Mouse (Mus musculus) neural tube, embryonic 13.5 days (tissue): ENCODE results near the gene Tssk2. TPM values are rescaled to one million over a fixed set of nuclear protein-coding genes. Genes with fewer than 3 reads are reported as not detected.

ENCODE experiments used
- ATAC-seq: fragments of 200-750 bp; cut with Nextera tagmentation; 2 replicates; pipeline ENCODE4 v1.8.0; 2017; ENCODE audit warnings: low read depth, mild to moderate bottlenecking, moderate TSS enrichment, moderate library complexity
- H3K27ac ChIP-seq: fragments of 300-500 bp; sonication (generic); replicated peaks from 2 replicates; pipeline ENCODE4 v1.5.1; 2015; ENCODE audit warnings: moderate library complexity, mild to moderate bottlenecking, inconsistent platforms
- H3K27me3 ChIP-seq: fragments of 300-500 bp; sonication (generic); 2 replicates; pipeline ENCODE4 v1.6.1; 2015; ENCODE audit warnings: mild to moderate bottlenecking, inconsistent platforms
- H3K36me3 ChIP-seq: fragments of 300-500 bp; sonication (generic); 2 replicates; pipeline ENCODE4 v1.6.1; 2015; ENCODE audit warnings: mild to moderate bottlenecking, inconsistent platforms
- H3K4me1 ChIP-seq: fragments of 300-500 bp; sonication (generic); replicated peaks from 2 replicates; pipeline ENCODE4 v1.6.1; 2015; ENCODE audit warnings: inconsistent platforms
- H3K4me2 ChIP-seq: fragments of 300-500 bp; sonication (generic); 2 replicates; pipeline ENCODE4 v1.6.1; 2015; ENCODE audit warnings: inconsistent platforms, mild to moderate bottlenecking, moderate library complexity
- H3K4me3 ChIP-seq: fragments of 300-500 bp; sonication (generic); 2 replicates; pipeline ENCODE4 v1.5.1; 2015; ENCODE audit warnings: mild to moderate bottlenecking, inconsistent platforms
- H3K9ac ChIP-seq: fragments of 300-500 bp; sonication (generic); 2 replicates; pipeline ENCODE4 v1.6.1; 2015; ENCODE audit warnings: moderate library complexity, mild to moderate bottlenecking, inconsistent platforms
- H3K9me3 ChIP-seq: fragments of 300-500 bp; sonication (generic); 2 replicates; pipeline ENCODE4 v1.6.1; 2016; ENCODE audit warnings: inconsistent platforms
- WGBS: fragments of 180-500 bp; shearing (Covaris S2); methylation state at CpG from one replicate; pipeline ENCODE4 v1.1.7; 2015; 5-methylcytosine and 5-hydroxymethylcytosine counted together
- polyA plus RNA-seq: library from polyadenylated mRNA; unstranded; fragments of >200 nt; fragmentation: Nextera tagmentation; extraction: Ambion mirVana; gene quantifications from 2 replicates; pipeline ENCODE4 v1.2.1, GENCODE M21; 2015

Gene Tssk2
- polyA plus RNA-seq, 1 experiment from 2014 or later, result not detected

DNA sequence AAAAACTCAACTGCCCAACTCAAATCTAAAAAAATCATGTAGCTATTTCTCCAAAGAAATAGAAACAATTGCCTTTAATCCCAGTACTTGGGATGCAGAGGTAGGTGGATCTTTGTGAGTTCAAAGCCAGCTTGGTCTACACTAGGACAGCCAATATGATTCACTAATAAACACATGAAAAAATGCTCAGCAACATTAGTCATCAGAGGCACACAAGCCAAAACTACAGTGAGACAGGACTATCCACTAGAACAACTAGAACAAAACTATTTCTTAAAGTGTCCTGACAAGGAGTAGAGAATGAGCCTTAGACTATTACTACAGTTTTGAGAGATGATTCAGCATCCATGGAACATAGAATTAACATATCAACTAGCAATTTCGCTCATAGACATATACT, 22.3 kb upstream of the Tssk2 start:
- peaks cover 3% of the 10 kb centered on the region for H3K4me1 ChIP-seq
- no peaks in the 10 kb centered on the region for H3K9me3 ChIP-seq
- no peak for ATAC-seq
- no peak overlapping the region for H3K4me2 ChIP-seq
- H3K27me3 ChIP-seq, result no peaks in the 10 kb centered on the region
- H3K36me3 ChIP-seq, result peaks cover 36% of the 10 kb centered on the region
- no peak overlapping the region for H3K27ac ChIP-seq
- 94% methylated on average over 1 of the region's 1 CpGs for WGBS
- no peak overlapping the region for H3K4me3 ChIP-seq
- H3K9ac ChIP-seq, result no peak overlapping the region

DNA sequence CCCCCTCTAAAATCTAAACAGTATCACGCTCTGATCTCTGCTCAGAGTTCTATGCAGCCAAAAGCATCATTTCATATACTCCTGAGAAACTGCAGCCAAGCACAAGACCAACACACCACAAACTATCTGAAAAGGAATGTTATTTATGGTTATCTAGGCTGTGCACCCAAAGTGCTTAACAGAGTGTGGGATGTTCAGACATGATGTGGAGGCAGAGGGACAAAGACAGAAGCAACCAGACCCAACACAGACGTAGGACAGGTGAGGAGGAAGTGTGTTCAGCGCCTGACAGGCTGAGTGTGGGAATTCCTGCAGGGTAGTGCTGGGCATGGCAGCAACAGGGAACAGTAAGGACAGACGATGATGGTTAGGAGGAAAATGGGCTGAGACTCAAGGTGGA, 18.9 kb upstream of the Tssk2 start:
- H3K27me3 ChIP-seq, result no peaks in the 10 kb centered on the region
- H3K4me3 ChIP-seq, result no peak overlapping the region
- H3K4me1 ChIP-seq, result peaks cover 22% of the 10 kb centered on the region
- H3K9ac ChIP-seq, result no peak overlapping the region
- H3K9me3 ChIP-seq, result no peaks in the 10 kb centered on the region
- no peak overlapping the region for H3K4me2 ChIP-seq
- ATAC-seq, result no peak
- no peak overlapping the region for H3K27ac ChIP-seq
- 96% methylated on average over 4 of the region's 4 CpGs for WGBS
- H3K36me3 ChIP-seq, result peaks cover 24% of the 10 kb centered on the region

DNA sequence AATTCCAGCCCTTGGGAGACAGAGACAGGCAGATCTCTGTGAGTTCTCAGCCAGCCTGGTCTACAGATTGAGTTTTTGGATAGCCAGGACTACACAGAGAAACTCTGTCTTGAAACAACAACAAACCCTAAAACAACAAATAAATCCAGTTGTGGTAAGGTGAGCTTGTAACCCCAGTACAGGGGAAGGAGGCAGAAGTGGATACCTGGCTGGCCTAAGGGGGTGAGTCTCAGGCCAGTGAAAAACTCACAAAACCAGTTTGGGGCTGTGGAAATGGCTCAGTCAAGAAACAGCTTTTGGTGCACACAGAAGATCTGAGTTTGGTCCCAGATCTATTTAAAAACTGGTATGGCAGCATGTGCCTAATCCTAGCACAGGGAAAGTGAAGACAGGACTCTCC, 16.2 kb upstream of the Tssk2 start:
- Histone ChIP-seq H3K9ac (no peak overlapping the region), H3K36me3 (peaks cover 24% of the 10 kb centered on the region), H3K27ac (no peak overlapping the region), H3K9me3 (no peaks in the 10 kb centered on the region), H3K27me3 (no peaks in the 10 kb centered on the region), H3K4me3 (no peak overlapping the region), H3K4me1 (peaks cover 46% of the 10 kb centered on the region), H3K4me2 (no peak overlapping the region)
- ATAC-seq, result no peak

DNA sequence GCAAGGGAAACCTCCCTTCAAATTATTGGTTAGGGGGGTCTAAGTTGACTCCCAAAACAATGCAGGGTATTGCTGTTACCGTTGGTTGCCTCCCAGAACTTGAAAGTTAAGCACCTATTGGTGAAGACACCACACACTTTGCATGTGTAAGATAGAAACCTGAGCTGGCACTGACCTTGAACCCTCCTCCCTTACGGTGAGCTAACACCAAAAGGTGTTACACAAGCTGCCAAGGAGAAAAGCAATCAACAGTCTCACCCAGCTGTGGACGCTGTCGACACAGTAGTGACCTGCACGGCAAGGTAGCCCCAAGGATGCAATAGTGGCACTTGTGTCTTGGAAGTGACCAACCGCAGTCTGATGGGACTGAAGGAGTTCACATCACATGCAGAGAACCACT, 14.3 kb upstream of the Tssk2 start:
- Histone ChIP-seq H3K36me3 (peaks cover 13% of the 10 kb centered on the region), H3K9ac (no peak overlapping the region)
- ATAC-seq, result no peak

DNA sequence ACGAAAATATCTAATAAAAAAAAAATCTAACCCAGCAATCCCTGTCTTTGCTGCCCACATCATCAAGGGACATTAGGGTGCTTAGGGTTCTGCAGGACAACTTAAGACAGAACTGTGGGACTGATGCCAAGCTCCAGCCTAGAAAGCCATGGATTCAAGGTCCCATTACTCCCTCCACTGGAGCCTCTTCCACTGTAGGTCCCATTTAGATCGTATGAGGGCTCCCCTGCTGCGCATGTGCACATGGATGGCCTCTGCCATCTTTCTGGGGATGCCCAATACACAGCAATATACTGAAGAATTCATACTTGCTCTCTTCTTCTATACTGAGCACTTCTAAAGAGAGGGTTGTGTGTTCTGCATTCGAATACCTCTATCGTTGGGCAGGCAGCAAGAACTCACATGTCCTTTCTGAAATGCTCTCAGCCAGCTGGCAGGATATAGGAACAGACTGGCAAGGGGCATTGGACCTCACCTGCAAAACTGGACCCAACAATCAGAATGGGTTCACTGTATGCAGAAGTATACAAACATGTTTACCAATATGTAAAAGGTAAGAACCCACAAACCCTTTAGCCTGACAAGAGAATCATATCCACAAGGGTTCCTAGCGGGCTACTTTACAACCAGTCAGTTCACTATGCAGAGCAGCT, 8.6 kb upstream of the Tssk2 start:
- no peaks in the 10 kb centered on the region for H3K36me3 ChIP-seq
- WGBS, result 84% methylated on average over 6 of the region's 6 CpGs
- H3K4me1 ChIP-seq, result peaks cover 47% of the 10 kb centered on the region
- peak overlapping the region; percentile 70 for H3K4me3 ChIP-seq
- H3K9ac ChIP-seq, result peak overlapping the region; percentile 96
- no peak for ATAC-seq
- H3K4me2 ChIP-seq, result peak overlapping the region; percentile 86
- no peaks in the 10 kb centered on the region for H3K9me3 ChIP-seq
- H3K27me3 ChIP-seq, result no peaks in the 10 kb centered on the region
- H3K27ac ChIP-seq, result no peak overlapping the region

More for the DNA sequence above, 14.3 kb upstream of the Tssk2 start:
- Histone ChIP-seq H3K27me3 (no peaks in the 10 kb centered on the region), H3K9me3 (no peaks in the 10 kb centered on the region), H3K27ac (no peak overlapping the region), H3K4me3 (no peak overlapping the region), H3K4me1 (peaks cover 46% of the 10 kb centered on the region), H3K4me2 (no peak overlapping the region)
- 92% methylated on average over 6 of the region's 6 CpGs for WGBS

DNA sequence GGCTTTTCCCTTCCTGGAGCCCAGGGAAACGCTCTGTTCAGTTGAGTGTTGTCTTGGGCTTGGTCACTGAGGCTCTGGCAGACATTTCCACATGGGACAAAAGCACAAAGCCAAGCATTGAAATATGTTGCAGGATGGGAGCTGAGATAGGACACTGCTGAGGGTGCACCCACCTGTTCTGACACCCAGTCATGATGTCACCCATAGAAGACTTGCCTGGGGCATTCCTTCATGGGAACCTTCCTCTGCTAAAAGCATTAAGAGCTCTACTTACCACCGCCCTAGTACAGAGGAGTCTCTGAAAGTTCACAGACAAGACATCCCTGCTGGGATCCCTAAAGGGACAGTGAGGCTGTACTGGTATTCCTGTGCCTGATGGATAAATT, 8.1 kb upstream of the Tssk2 start:
- H3K27ac ChIP-seq, result no peak overlapping the region
- WGBS, result 33% methylated on average over 2 of the region's 2 CpGs
- ATAC-seq, result no peak

DNA sequence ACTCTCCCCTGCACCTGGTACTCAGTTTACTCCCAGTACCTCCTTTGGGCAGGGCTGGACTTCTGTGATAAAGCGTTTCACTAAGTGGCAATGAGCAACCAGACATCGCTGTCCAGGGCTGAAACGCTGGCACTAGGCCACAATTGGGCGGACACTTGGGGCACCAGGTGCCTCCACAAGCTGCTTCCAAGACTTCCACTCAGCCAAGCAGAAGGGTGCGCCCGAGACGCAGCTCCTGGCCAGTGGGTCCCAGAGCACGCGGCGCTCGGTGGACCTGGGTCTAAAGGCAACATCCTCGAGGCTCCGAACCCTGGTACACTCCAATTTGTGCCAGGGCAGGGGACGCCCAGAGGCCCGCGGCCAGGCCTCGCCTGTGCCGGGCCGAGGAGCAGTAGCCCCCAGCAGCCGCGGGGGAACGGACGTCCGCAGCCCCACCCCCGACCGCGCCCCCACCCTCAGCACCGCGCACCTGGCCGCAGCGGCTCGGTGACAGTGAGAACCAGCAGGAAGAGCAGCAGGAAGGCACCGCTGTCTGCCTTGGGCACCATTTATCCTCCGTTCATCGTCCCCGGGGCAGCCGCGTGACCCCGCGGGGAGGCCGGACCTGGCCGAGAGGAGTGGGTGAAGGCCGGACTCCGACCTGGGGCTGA, 7.4 kb upstream of the Tssk2 start:
- H3K9ac ChIP-seq, result peak overlapping the region; percentile 96
- H3K4me2 ChIP-seq, result peak overlapping the region; percentile 86
- peak overlapping the region; percentile 70 for H3K4me3 ChIP-seq
- under 1% methylated on average over 43 of the region's 44 CpGs for WGBS
- no peaks in the 10 kb centered on the region for H3K9me3 ChIP-seq
- peaks cover 36% of the 10 kb centered on the region for H3K4me1 ChIP-seq
- H3K27ac ChIP-seq, result peak overlapping the region; percentile 98
- peak; percentile 71 for ATAC-seq
- H3K27me3 ChIP-seq, result no peaks in the 10 kb centered on the region
- H3K36me3 ChIP-seq, result no peaks in the 10 kb centered on the region

More for the DNA sequence above, 8.1 kb upstream of the Tssk2 start:
- peak overlapping the region; percentile 86 for H3K4me2 ChIP-seq
- peak overlapping the region; percentile 70 for H3K4me3 ChIP-seq
- peaks cover 43% of the 10 kb centered on the region for H3K4me1 ChIP-seq
- no peaks in the 10 kb centered on the region for H3K9me3 ChIP-seq
- no peaks in the 10 kb centered on the region for H3K36me3 ChIP-seq
- no peaks in the 10 kb centered on the region for H3K27me3 ChIP-seq
- H3K9ac ChIP-seq, result peak overlapping the region; percentile 96

DNA sequence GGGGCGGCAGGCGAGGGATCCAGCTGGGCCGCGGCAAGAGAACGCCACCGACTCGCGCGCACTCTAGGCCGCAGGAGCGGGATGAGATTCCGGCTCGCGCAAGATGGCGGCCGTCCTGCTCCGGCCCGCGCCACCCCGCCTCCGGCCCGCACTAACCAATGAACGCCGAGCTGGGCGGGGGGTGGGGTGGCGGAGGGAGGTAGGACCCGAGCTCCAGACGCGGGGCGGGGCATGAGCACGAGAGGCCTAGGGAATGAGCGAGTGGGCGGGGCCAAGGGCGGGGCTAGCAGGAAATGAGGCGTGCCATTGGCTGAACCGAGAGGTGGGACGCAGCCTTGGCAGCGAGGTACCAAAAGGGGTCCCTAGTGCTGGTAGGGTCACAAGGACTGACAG, 6.9 kb upstream of the Tssk2 start, which contains the start of gene Gm20518:
Gene Gm20518 (minus strand): TSS at position 105 of the 393 bp plus-strand sequence.
- under 1% methylated on average over 38 of the region's 38 CpGs for WGBS
- peak; percentile 97 for ATAC-seq

DNA sequence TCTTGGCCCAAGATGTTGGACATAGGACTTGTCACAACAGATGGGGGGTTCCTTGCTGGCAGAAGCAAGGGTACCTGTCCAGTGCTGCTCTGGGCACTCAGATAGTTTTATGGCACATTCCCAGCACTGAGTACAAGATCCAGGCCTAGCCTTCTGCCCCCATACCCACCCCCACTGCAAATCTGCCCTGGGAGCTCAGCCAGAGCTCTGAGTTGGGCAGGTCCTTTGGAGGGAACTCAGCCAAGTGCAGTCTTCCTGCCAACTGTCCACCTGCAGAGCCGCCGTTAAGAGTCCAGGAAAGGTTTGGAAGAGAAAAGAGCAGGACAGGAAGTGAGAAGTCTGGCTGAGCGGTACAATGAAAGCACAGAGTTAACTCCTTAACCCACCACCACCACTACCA, 5.8 kb upstream of the Tssk2 start:
- Histone ChIP-seq H3K27me3 (no peaks in the 10 kb centered on the region), H3K36me3 (no peaks in the 10 kb centered on the region), H3K27ac (no peak overlapping the region), H3K9ac (no peak overlapping the region), H3K4me2 (0 out of 2 replicates have a peak overlapping the region, but pooled peaks have one; percentile 86), H3K4me3 (no peak overlapping the region), H3K9me3 (no peaks in the 10 kb centered on the region), H3K4me1 (peaks cover 25% of the 10 kb centered on the region)
- ATAC-seq, result no peak
- 72% methylated on average over 3 of the region's 3 CpGs for WGBS

More for the DNA sequence above, 6.9 kb upstream of the Tssk2 start, which contains the start of gene Gm20518:
- H3K27ac ChIP-seq, result peak within 1 kb of the TSS; percentile 98
- H3K4me2 ChIP-seq, result peak within 1 kb of the TSS; percentile 86
- no peaks in the 10 kb centered on the region for H3K27me3 ChIP-seq
- peaks cover 30% of the 10 kb centered on the region for H3K4me1 ChIP-seq
- H3K36me3 ChIP-seq, result no peaks in the 10 kb centered on the region
- H3K9ac ChIP-seq, result peak within 1 kb of the TSS; percentile 96
- H3K9me3 ChIP-seq, result no peaks in the 10 kb centered on the region
- H3K4me3 ChIP-seq, result peak within 1 kb of the TSS; percentile 70

DNA sequence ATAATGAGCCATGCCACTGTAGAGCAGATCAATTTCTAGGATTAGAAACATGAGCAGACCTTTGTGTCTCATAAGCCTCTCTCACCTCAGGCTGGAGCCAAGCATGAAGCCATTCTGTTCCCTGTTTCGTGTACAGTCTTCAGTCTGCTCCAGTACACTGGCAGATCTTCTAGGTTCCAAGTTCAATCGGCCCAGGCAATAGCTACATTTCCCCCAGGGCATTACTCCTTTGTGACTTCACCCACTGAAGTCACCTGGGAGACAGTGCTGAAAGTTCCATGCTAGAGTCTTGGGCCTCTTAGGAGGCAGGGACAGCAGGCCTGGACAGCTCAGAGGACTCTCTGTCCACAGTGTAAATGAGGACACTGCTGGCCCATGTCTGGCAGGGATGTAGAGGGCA, 4.5 kb upstream of the Tssk2 start, which contains the start of gene Tssk1:
Gene Tssk1 (plus strand): TSS at position 301 of the 400 bp plus-strand sequence.
- no peak for ATAC-seq
- Histone ChIP-seq H3K9ac (no peak within 1 kb of the TSS), H3K9me3 (no peaks in the 10 kb centered on the region), H3K4me1 (peaks cover 25% of the 10 kb centered on the region), H3K4me3 (no peak within 1 kb of the TSS), H3K27ac (no peak within 1 kb of the TSS), H3K36me3 (peaks cover 11% of the 10 kb centered on the region), H3K27me3 (no peaks in the 10 kb centered on the region), H3K4me2 (no peak within 1 kb of the TSS)
- WGBS, result 83% methylated on average over 2 of the region's 2 CpGs

DNA sequence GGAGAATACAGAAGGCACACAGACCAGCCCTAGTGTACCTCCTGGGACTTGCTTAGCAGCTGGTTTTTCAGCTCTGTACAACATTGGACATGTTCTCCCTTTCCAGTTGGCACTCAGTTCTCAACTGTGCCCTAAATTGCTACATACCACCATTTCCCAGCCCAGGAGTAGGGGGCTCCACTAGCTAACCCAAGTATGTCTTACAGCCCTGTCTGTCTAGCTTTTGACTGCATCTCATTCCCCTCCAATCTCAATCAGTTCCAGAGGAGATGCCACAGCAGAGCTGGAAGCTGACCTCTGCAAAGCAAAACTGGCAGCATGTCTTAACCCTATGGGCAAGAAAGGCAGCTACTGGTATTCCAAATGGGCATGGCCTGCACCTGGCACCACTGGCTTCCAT, 2.3 kb upstream of the Tssk2 start:
- Histone ChIP-seq H3K27ac (no peak overlapping the region), H3K4me2 (no peak overlapping the region), H3K36me3 (peaks cover 33% of the 10 kb centered on the region), H3K27me3 (no peaks in the 10 kb centered on the region), H3K9me3 (no peaks in the 10 kb centered on the region), H3K4me1 (peaks cover 10% of the 10 kb centered on the region), H3K4me3 (no peak overlapping the region), H3K9ac (no peak overlapping the region)
- no peak for ATAC-seq

DNA sequence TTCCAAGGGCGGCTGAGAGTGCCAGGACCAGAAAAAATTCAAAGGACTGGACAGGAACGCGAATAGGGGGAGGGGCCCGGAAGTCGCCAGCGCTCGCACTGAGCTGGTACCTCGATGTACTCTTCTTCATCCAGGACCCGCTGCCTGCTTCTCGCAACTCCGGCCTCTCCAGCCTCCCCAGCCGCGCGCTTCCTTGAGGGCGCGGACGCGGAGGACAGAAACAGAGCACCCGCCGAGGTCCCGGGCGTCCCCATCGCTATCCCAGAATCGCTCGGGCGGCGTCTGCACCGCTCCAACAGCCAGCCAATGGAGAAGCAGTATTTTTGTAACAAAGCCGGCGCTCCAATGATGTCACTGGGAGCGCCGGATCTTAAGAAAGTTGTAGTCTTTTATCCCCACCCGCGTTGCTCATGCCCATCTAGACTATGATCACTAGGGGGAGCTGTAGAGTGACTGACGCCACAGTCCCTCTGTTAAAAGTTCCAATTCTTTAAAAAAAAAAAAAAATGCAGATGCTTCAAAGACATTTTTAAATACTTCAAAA, 12.7 kb downstream of the Tssk2 start, which contains the start of gene Ess2:
Gene Ess2 (minus strand): TSS at position 297 of the 544 bp plus-strand sequence.
- Histone ChIP-seq H3K4me1 (peaks cover 22% of the 10 kb centered on the region), H3K27me3 (peaks cover 45% of the 10 kb centered on the region), H3K4me2 (peak within 1 kb of the TSS; percentile 79), H3K36me3 (peaks cover 34% of the 10 kb centered on the region), H3K9me3 (no peaks in the 10 kb centered on the region), H3K27ac (peak within 1 kb of the TSS; percentile 75), H3K9ac (peak within 1 kb of the TSS; percentile 77), H3K4me3 (peak within 1 kb of the TSS; percentile 74)
- WGBS, result under 1% methylated on average over 35 of the region's 35 CpGs
- peak; percentile 91 for ATAC-seq
